Mouse (Mus musculus) kidney, adult 8-10 months (tissue): ENCODE data around the gene Nucks1.
A peak's percentile ranks its signal among the peaks of the same experiment; 100 is the strongest.

Experiments
- DNase-seq, 2 experiments: peaks; one replicate each; pipeline ENCODE4 v3.0.0; 2022

Nucks1 gene

GRCm38 (mm10) chr1:131922100-131922499 lies 11.8 kb downstream of the Nucks1 start:
- DNase-seq: no peak

- no peak for DNase-seq
Measured at GRCm38 (mm10) chr1:131933471-131933870, 23.1 kb downstream of the Nucks1 start.

GRCm38 (mm10) chr1:131937659-131938305 lies 27.4 kb downstream of the Nucks1 start:
- peak; percentile 45 to 77 for DNase-seq

GRCm38 (mm10) chr1:131938811-131939210 lies 28.5 kb downstream of the Nucks1 start:
- DNase-seq: no peak

GRCm38 (mm10) chr1:131940711-131941244 lies 30.4 kb downstream of the Nucks1 start:
- DNase-seq: no peak

- DNase-seq: no peak
Measured at GRCm38 (mm10) chr1:131941501-131941900, 31.2 kb downstream of the Nucks1 start.

GRCm38 (mm10) chr1:131942621-131943590 lies 32.6 kb downstream of the Nucks1 start:
- DNase-seq: no peak

GRCm38 (mm10) chr1:131945674-131946440 lies 35.5 kb downstream of the Nucks1 start:
- DNase-seq: no peak

GRCm38 (mm10) chr1:131946462-131947215 lies 36.3 kb downstream of the Nucks1 start:
- DNase-seq: no peak

- no peak for DNase-seq
Measured at GRCm38 (mm10) chr1:131947997-131948525, 37.7 kb downstream of the Nucks1 start.

GRCm38 (mm10) chr1:131954242-131954865 lies 44.0 kb downstream of the Nucks1 start:
- DNase-seq: no peak

- DNase-seq: no peak
Measured at GRCm38 (mm10) chr1:131955131-131955757, 44.9 kb downstream of the Nucks1 start.

- no peak for DNase-seq
Measured at GRCm38 (mm10) chr1:131957416-131957815, 47.1 kb downstream of the Nucks1 start.

- no peak for DNase-seq
Measured at GRCm38 (mm10) chr1:131961004-131961403, 50.7 kb downstream of the Nucks1 start.

GRCm38 (mm10) chr1:131962606-131963084 lies 52.3 kb downstream of the Nucks1 start, which contains the start of gene Slc45a3:
Slc45a3 (plus strand) TSS chr1:131962967.
- DNase-seq: peak; percentile 51 to 52

GRCm38 (mm10) chr1:131963085-131963951 lies 53.0 kb downstream of the Nucks1 start:
- DNase-seq: no peak

GRCm38 (mm10) chr1:131964100-131964499 lies 53.8 kb downstream of the Nucks1 start:
- DNase-seq: no peak

- DNase-seq: no peak
Measured at GRCm38 (mm10) chr1:131964580-131964979, 54.2 kb downstream of the Nucks1 start.

- DNase-seq: no peak
Measured at GRCm38 (mm10) chr1:131965818-131966217, 55.5 kb downstream of the Nucks1 start.

- peak; percentile 60 for DNase-seq
Measured at GRCm38 (mm10) chr1:131967336-131967735, 57.0 kb downstream of the Nucks1 start.
